Comparison of ENCODE assay signal across 8 mouse cellular contexts in the genomic region with DNA sequence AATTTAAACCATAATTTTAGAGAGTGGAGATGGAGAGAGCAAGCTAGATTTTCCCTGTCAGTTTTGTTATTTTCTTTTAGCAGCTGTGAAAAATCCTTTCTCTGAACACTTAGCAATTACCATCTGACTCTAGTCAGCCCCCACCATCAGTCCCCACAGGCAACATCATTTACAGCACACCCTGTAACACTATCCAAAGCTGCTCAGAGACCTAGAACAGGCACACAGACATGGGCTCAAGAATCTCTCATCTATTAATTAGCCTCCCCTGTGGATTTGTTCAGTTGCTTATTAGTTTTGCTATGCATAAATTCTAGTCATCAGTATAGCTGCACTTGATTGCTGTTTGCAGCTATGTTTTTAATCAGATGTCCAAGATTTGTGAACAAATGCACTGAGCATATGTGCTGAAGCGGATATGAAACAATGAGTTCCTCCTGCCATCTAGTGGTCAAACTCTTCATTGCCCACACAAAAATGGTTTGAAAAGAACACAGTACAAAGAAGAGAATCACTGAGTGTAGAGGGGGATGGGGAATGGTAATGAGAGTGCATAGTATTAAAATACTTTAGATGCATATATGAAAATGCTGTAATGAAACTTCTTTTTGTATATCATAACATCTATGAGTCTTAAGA.
DNase-seq lines count a peak whose midpoint lies in the region; ATAC-seq lines count a peak whose summit lies in the region.

No protein-coding gene starts in this region.

- peak; percentile 49 for DNase-seq in left cerebral cortex, adult 11 months (ENCODE audit: low spot score)
- no peak for DNase-seq in left cerebral cortex, postnatal 4 days
- DNase-seq in WW6 (ENCODE audit: low read depth, low spot score): peak; percentile 20
- peak; percentile 14 for DNase-seq in large intestine, adult 2 months (ENCODE audit: low read depth, low spot score)
- no peak for DNase-seq in thymus, postnatal 10 days (ENCODE audit: low spot score in 2 of 2)
- DNase-seq in thymus, postnatal 36 days: no peak

- no peaks in the 10 kb centered on the region for H3K27me3 ChIP-seq in embryonic facial prominence, embryonic 15.5 days
- H3K27me3 ChIP-seq in midbrain, embryonic 15.5 days (replicated peaks): no peaks in the 10 kb centered on the region

- no peak overlapping the region for H3K4me2 ChIP-seq in embryonic facial prominence, embryonic 15.5 days (replicated peaks)
- no peak overlapping the region for H3K4me2 ChIP-seq in midbrain, embryonic 15.5 days

- H3K27ac ChIP-seq in embryonic facial prominence, embryonic 15.5 days (replicated peaks): no peak overlapping the region
- H3K27ac ChIP-seq in midbrain, embryonic 15.5 days: no peak overlapping the region

- WGBS in embryonic facial prominence, embryonic 15.5 days: 10% methylated on average over 1 of the region's 1 CpGs
- WGBS in large intestine, adult 2 months: 21% methylated on average over 1 of the region's 1 CpGs
- 25% methylated on average over 1 of the region's 1 CpGs for WGBS in midbrain, embryonic 15.5 days

- intact Hi-C loops in left cerebral cortex, postnatal 4 days (cut with DNase I): no loop called here

- no peaks in the 10 kb centered on the region for H3K36me3 ChIP-seq in embryonic facial prominence, embryonic 15.5 days
- H3K36me3 ChIP-seq in midbrain, embryonic 15.5 days (replicated peaks): no peaks in the 10 kb centered on the region

- H3K9me3 ChIP-seq in embryonic facial prominence, embryonic 15.5 days (replicated peaks): no peaks in the 10 kb centered on the region
- no peaks in the 10 kb centered on the region for H3K9me3 ChIP-seq in midbrain, embryonic 15.5 days

- H3K4me3 ChIP-seq in embryonic facial prominence, embryonic 15.5 days (replicated peaks): no peak overlapping the region
- no peak overlapping the region for H3K4me3 ChIP-seq in midbrain, embryonic 15.5 days

- H3K4me1 ChIP-seq in embryonic facial prominence, embryonic 15.5 days: no peaks in the 10 kb centered on the region
- H3K4me1 ChIP-seq in midbrain, embryonic 15.5 days: no peaks in the 10 kb centered on the region

- ATAC-seq in embryonic facial prominence, embryonic 15.5 days (ENCODE audit: insufficient number of reproducible peaks, low FRiP score, low TSS enrichment, low read depth): peak; percentile 51; the same call in 1 of the 2 replicates
- ATAC-seq in midbrain, embryonic 15.5 days (replicated peaks): peak; percentile 97

- no peak overlapping the region for H3K9ac ChIP-seq in embryonic facial prominence, embryonic 15.5 days
- no peak overlapping the region for H3K9ac ChIP-seq in midbrain, embryonic 15.5 days

Comparison
In these comparisons a context has a peak if more than half of its experiments do, and no peak if none do; other contexts are left out.
1. DNase-seq: peak in left cerebral cortex, adult 11 months (single experiment), WW6 (single experiment) and large intestine, adult 2 months (single experiment); none in left cerebral cortex, postnatal 4 days (single experiment), thymus, postnatal 10 days (0 of 2) and thymus, postnatal 36 days (0 of 2).